Mouse (Mus musculus) c-Kit-negative CD71-positive TER-119-positive erythroid progenitor cells, embryonic 14.5 days (primary cell): Measurements from ENCODE around the gene 1700001K19Rik.
A peak's percentile ranks its signal among the peaks of the same experiment; 100 is the strongest.
"Not testable (repeated sequence)": the region's sequence is repeated elsewhere in the genome, so short reads cannot be mapped to it uniquely, and the experiment has no call there.

Experiments used
- DNase-seq: peaks from one replicate; pipeline ENCODE4 v3.0.0-alpha.2; 2013; ENCODE audit warnings: low read depth, low spot score

Gene 1700001K19Rik

DNA sequence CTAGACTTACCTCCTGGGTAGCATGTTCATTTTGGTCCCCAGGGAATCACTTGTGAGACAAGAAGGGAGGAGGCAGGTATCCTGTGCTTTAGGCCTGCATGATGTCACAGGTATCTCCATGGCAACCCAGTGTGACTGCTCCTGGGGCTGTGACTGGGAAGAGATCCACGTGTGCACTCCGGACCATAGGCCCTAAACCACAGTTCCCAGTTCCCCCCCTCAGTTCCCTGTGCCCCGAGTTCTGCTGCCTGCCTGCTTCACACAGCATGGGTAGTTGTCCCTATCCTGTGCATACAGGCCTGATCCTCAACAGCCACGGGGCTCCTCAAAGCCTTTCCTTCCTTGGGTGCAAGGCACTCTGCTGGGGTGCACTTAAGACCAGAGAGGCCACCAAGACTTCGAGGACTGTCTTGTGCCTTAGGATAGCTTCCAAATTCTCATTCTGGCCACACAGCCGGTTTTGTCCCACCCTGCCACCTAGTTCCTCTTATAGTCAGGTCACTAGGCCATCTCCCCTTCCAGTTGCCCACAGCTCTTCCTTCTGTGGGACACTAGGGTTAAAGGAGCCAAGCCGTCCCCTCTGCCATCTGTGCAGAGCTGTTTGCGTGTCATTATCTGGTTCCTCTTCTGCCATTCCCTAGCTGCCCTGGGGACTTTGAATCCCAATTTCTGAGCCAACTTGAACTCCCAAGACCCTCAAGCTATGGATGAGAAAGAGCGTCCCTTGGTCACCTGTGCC is at the start of gene 1700001K19Rik:
Gene 1700001K19Rik (minus strand): TSS at position 59 of the 739 bp plus-strand sequence.
- no peak for DNase-seq

DNA sequence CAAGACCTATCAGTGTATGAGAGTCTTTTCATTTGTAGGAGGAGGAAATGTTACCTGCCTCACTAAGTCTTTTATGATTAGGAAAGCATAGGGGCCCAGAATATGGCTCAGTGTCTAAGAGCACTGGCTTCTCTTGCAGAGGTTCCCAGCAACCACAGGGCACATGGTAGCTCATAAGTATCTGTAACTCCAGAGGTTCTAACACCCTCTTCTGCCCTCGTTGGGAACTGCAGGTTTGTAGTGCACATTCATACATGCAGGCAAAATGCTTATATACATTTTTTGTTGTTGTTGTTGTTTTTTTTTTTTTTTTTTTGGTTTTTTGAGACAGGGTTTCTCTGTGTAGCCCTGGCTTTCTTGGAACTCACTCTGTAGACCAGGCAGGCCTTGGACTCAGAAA is 44.0 kb upstream of the 1700001K19Rik start:
- no peak for DNase-seq

DNA sequence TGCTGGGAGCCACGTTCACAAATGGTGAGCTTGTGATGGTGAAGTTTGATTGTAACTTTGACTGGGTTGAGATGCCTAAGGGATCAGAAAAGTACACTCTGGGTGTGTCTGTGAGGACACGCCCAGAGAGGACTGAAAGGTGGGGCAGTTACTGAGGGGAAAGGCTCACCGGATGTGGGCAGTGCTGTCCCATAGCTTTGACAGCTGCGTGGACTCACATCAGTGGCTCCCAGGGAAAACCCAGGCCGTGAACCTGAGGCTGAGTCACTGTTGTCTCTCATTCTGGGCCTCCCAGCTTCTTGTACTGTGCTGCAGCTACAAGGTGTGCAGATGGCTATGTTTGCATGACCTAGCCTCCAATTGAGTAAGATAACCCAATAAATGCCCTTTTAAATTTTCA is 43.1 kb upstream of the 1700001K19Rik start:
- no peak for DNase-seq

DNA sequence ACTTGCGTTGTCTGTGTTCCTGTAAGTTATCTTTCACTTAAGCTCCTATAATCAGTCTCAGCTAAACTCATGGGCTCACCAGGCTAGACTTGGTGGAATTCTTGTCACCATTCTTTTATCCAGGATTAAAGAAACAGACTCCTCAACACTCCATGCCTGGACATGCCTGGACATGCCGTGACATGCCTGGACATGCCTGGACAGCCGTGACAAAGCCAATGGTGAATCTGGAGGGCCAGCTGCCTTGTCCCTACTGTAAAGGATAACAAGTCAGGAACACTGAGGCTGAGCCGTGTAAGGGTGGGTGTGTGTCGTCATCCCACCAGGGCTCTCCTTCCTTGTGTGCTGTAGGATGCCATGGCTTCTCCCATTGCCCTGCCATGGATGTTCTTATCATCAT is 42.6 kb upstream of the 1700001K19Rik start:
- DNase-seq = no peak

DNA sequence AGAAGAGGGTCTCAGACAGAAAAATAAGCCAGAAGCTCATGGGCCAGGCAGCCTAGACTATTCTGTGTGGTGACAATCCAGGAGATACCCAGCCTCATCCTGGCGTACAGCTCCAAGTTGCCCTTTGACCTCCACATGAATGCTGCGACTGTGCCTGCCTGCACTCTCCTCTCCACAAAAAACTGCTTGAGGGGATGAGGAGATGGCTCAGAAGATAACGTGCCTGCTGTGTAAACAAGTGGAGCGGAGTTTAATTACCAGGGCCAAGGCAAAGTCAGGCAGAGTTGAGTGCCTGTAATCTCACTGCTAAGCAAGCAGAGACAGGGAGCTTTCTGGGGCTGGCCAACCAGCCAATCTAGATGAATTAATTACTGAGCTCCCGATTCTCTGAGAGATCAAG is 33.6 kb upstream of the 1700001K19Rik start:
- DNase-seq = no peak

DNA sequence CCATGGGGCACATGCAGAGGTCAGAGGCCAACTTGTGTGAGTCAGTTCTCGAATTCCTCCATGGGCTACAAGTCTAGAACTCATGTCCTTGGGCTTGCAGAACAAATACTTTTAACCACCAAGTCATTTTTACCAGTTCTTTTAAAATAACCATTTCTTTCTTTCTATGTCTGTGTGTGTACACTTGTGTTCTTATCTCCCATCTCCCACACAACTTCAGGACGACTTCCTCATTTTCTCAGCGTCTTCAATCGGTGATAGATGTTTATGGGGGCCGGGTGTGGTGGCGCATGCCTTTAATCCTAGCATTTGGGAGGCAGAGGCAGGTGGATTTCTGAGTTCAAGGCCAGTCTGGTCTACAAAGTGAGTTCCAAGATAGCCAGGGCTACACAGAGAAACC is 31.8 kb upstream of the 1700001K19Rik start:
- no peak for DNase-seq

DNA sequence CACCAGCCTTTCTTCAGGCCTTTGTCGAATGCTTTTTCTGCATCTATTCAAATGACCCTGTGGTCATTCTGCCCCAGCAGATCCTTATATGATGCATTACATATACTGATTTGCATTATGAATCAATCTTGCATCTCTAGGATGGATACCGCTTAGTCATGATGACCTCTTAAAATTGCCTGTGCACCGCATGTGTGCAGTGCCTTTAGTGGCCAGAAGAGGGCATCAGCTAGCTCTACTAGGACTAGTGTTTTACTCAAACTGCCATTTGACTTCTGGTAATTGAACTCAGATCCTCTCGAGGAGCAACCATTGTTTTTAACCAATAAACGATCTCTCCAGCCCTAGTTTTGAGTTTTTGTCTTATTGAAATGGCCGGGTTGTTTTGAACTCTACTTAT is 31.4 kb upstream of the 1700001K19Rik start:
- no peak for DNase-seq

DNA sequence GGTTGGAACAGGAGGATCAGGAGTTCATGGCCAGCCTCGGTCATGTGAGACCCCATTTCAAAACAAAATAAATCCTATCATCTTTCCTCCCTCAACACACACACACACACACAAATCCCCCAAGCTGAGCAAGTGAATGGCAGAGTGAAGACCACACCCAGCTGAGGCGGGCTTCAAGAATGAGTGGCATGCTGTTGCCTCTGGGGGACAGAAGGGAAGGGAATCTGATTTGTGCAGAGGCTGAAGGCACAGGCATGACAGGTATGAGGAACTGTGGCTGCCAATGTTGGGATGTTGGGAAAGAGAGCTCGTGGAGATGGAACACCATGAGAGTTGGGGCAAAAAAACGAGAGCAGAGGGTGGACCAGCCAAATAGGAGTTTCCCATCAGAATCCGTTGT is 28.9 kb upstream of the 1700001K19Rik start:
- no peak for DNase-seq

DNA sequence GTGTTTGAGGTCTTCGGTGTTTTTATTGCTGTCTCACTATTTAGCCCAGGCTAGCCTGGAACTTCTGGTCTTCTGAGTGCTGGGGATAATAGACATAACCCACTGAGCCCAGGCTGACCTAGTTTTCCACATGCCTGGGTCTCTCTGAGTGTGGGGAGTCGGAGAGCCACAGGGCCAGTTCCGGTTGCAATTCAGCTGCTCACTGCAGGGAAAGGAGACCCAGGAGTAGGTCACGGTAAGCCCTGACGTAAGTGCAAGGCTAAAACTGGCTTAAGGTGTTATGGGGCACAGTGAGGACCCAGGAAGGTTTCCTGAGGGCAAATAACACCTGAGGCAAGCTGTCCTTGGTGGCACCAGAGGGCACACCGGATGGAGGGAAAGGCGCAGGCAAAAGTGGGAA is 25.0 kb upstream of the 1700001K19Rik start:
- no peak for DNase-seq

DNA sequence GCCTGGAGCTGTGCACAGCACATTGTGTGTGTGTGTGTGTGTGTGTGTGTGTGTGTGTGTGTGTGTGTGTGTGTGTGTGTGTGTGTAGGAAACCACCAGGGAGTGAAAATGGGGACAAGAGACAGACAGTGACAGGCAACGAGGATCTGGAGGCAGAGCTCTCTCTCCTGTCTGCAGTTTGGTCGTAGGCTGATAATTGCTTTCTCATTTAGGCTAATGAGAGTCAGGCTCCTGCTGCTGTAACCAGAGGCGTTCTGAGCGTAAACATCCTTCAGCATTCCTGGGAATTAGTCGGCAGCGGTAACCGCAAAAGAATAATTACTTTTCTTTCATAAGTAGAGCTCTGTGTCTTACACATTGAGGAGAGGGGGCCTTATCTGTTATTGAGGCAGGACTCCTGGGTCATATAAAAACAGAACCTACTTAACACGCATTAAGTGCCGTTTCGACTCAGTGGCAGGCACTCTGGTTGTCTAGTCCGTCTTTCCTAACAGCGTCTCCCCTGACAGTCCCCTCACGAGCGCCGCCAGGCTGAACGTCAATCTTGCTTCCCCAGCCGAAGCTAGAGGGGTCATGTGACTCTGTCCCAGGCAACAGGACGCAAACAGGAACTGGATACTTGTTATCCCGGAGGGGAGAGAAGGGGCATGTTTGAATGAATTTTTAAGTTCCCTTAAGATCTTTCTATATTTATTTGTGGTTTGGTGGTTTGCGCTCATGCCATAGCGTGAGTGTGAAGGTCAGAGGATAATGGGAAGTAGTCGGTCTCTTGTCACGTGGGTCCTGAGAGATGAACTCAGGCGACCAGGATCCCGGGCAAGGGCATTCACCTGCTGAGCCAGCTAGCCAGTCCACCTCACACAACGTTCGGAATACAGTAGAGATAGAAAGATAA is 24.2 kb upstream of the 1700001K19Rik start:
- DNase-seq = no peak

DNA sequence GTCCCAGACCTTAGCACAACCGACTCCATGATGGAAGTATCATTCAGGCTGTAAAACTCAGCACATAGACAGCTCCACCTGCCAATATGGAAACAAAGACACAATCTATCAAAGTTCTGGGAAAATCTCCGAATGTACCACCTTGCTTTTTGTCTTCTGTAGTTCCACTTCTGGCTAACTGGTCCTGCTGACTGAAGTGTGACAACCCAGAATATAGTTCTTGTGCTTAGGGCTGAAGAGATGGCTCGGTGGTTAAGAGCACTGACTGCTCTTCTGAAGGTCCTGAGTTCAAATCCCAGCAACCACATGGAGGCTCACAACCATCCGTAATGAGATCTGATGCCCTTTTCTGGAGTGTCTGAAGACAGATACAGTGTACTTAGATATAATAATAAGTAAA is 23.0 kb upstream of the 1700001K19Rik start:
- DNase-seq = not testable (repeated sequence)

DNA sequence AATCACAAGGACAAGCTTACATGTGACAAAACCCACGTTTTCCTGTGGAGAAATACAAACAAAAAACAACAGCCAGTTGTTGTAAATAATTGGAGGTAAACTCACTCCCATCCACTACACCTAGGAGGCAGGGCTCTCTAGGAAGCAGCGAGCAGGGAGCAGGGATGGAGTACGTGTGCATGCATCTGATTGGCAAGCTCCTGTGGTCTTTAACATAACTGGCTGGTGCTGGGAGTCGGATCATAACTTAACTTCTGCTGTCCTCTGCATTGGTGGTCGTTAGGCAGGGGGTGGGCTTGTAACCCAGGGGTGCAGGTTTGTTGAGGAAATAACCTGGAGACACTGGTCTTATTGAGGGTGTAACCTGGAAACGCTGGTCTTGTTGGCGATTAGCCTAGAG is 21.3 kb upstream of the 1700001K19Rik start:
- no peak for DNase-seq

DNA sequence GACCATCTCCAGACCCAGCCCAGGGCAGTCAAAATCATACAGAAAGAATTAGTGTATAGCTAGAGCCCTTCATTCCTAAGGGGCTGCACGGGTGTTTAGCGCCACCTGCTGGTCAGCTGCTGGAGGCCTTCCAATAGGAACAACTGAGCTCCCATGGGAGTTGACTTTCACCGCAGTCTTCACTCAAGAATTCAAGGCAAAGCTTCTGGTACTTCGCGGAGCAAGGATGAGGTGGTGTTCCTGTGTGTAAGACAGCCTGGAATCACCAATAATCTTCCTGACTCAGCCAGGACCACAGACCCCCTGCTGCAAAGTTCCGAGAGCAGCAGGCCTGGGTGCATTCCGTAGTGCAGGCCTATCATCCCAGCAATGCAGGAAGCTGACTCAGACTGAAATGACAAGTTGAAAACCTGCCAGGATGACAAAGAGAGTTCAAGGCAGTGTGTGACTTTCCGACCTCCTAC is 20.6 kb upstream of the 1700001K19Rik start:
- peak; percentile 69 for DNase-seq

DNA sequence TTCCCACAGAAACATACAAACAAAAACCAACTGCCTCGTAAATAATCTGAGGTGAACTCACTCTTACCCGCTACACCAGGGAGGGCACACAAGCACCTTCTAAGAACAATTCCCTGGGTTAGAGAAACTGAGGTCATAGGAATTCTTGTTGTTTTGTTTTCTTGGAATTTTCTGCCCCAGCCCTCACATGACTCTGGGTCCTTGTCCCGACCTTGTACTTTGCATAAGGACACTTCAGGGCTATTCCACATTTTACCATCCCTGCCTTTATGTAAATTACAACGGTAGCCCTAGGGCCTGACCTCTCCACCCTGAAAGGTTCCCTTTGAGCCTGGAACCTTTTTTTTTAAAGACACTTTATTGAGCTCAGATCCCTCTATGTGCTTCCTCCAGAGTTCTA is 20.1 kb upstream of the 1700001K19Rik start, which contains the start of gene Hsp90aa1:
Gene Hsp90aa1 (minus strand): TSS at position 173 of the 400 bp plus-strand sequence.
- DNase-seq = no peak

DNA sequence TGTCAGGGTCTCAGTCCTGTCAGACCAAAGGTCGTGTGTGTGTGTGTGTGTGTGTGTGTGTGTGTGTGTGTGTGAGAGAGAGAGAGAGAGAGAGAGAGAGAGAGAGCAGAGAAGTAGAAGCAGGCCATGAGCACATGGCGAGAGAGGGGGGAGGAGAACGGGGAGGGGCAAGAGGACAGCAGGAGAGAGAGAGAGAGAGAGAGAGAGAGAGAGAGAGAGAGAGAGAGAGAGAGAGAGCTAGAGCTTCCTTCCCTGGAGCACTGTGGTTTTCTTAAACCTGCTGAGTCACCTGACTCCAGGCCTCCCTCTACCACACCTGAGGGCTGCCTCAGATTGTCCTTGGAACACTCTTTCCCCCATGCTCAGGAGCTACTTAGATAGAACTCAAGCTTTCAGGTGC is 18.9 kb upstream of the 1700001K19Rik start:
- not testable (repeated sequence) for DNase-seq

DNA sequence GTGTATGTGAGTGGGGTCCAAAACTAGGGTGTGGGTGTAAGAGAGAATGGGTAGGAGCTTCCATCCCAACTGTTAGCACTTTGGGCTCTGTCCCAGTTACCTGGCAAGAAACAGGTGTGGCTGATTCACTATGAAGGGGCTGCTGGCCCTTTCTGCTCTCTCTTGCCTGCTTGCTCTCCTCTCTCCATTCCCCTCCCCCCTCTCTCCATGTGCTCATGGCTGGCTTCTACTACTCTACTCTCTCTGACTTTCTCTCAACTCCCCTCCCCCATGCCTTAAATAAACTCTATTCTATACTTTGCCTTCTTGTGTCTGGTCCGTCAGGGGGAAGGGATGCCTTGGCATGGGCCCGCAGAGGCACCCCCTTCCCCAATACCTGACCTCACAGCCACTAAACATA is 18.3 kb upstream of the 1700001K19Rik start:
- DNase-seq = no peak

DNA sequence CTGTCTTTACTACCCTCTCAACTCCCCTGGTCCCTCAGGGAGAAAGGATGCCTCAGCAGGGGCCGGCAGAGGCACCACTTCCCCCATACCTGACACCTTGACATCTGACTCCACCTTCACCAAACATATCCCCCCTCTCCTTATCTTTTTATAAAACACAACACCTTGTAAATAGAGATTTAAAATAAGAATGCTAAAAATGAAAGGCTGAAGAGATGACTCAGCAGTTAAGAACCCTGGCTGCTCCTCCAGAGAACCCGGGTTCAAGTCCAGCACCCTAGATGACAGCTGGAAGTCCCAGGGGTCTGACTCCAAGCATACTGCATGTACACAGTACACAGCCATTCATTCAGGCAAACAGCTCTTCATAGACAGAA is 16.7 kb upstream of the 1700001K19Rik start:
- DNase-seq = no peak

DNA sequence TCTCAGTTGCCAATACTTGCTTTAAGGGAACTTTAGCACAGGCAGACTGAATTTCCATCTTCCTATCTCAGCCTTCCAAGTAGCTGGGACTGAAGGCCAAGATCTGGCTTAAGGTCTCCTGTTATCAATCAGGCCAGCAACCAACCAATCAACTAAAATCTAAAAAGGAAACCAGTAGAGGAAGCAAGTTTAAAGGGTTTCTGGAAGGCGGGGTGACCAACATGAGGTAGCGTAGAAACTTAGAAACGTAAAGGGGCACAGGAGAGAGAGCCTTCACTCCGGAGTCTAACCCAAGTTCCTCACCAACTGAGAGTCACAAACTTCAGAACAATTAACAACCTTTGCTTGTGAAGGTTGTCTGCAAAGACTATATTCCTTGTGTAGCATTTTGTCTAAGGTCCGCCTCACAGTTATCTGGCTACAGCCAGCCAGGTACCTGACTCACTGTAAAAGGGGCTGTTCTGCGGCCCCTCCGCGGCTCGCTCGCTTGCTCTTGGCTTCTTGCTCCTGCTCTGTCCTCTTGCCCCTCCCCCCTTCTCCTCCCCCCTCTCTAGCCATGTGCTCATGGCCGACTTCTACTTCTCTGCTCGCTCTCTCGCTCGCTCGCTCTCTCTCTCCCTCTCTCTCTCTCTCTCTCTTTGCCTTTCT is 16.2 kb upstream of the 1700001K19Rik start:
- no peak for DNase-seq

DNA sequence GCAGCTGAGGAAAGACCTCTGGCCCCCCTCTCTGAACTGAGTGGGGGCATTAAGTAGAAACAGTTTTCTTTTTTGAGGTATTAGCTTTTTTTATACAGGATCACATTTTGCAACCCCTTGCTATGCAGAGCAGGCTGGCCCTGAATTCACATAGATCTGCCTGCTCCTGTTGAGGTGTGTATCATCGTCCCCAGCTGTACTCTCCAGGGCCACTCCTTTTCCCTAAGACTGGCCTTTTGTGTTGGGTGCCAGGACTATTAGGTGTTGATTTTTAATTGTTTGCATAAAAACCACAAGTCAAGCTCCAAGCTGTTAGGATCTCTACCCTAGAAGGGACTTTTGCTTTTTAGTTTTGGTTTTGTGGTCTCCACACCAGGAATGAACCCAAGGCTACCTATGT is 15.7 kb upstream of the 1700001K19Rik start:
- DNase-seq = no peak

DNA sequence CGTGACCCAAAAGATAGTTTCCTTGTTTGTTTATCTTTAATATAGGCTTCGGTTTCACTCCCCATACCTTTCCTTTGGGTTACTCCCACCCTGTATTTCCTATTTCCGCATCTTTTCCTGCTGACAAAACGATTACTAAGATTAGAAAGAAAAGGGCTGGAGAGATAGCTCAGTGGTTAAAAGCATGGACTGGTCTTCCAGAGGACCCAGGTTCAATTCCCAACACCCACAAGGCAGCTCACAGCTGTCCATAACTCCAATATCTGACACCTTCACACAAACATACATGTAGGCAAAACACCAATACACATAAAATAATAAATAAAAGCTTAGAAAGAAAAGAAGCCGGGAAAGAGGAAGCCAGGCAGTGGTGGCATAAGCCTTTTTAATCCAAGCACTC is 15.0 kb upstream of the 1700001K19Rik start:
- no peak for DNase-seq

DNA sequence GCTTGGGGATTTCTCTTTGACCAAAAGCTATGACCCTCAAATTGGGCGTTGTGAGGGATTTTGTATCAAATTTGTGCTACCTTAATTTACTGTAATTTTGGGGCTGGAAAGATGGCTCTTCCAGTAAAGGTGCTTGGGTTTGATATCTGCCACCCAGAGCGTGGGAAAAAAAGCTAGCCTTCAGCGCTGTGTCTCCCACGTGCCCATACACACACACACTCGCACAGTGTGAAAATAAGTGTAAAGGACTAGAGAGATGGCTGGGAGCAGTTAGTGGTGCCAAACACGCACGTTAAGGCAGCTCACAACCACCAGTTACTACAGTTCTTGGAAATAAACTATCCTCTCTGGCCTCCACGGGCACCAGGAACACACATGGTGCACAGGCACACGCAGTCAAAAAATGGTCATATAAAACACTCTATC is 14.6 kb upstream of the 1700001K19Rik start:
- DNase-seq = no peak
